Mouse (Mus musculus) limb, embryonic 10.5 days (tissue): ENCODE measurements at regions not wholly inside any gene's neighbourhood (a gene's known extent, or its start where the extent isn't known, plus 50 kb on each side); places are given as distances from the start of the nearest gene placed in this dataset.

Source experiments
- DNase-seq: peaks from one replicate; pipeline ENCODE4 v3.0.0-alpha.2; 2017; ENCODE audit warnings: low spot score
- H3K27ac ChIP-seq: fragments of 300-500 bp; sonication (generic); 2 replicates; pipeline ENCODE4 v1.5.1; 2016; ENCODE audit warnings: mild to moderate bottlenecking
- H3K27me3 ChIP-seq: fragments of 300-500 bp; sonication (generic); 2 replicates; pipeline ENCODE4 v1.6.1; 2016; ENCODE audit warnings: low read depth, mild to moderate bottlenecking; ENCODE audit not compliant: poor library complexity, severe bottlenecking
- H3K36me3 ChIP-seq: fragments of 300-500 bp; sonication (generic); 2 replicates; pipeline ENCODE4 v1.6.1; 2016; ENCODE audit warnings: mild to moderate bottlenecking, moderate library complexity
- H3K4me1 ChIP-seq: fragments of 300-500 bp; sonication (generic); 2 replicates; pipeline ENCODE4 v1.6.1; 2016
- H3K4me3 ChIP-seq: fragments of 300-500 bp; sonication (generic); 2 replicates; pipeline ENCODE4 v1.5.1; 2016; ENCODE audit warnings: mild to moderate bottlenecking, moderate library complexity
- H3K9me3 ChIP-seq: fragments of 300-500 bp; sonication (generic); replicated peaks from 2 replicates; pipeline ENCODE4 v1.6.1; 2016; ENCODE audit warnings: mild to moderate bottlenecking
- WGBS: fragments of 180-500 bp; shearing (Covaris S2); methylation state at CpG from one replicate; pipeline ENCODE4 v1.1.7; 2016; 5-methylcytosine and 5-hydroxymethylcytosine counted together

DNA sequence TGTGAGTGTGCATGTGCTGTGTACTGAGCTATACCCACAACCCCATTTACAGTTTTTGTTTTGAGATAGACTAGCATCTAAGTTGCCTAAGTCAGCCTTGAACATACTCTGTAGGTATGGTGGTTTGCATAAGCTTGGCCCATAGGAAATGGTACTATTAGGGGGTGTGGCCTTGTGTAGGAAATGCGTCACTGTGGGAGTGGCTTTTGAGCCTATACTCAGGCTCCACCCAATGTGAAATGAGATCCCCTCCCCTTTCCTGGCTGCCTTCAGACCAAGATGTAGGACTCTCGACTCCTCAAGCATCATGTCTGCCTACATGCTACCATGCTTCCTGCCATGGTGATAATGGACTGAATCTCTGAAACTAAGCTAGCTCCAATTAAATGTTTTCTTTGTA lies 109.5 kb upstream of the Frmd6 start:
- no peak for DNase-seq
- Histone ChIP-seq H3K4me1 (0 out of 2 replicates have a peak, but pooled peaks cover 3% of the 10 kb centered on the region), H3K27me3 (no peaks in the 10 kb centered on the region), H3K36me3 (no peaks in the 10 kb centered on the region), H3K9me3 (no peaks in the 10 kb centered on the region), H3K4me3 (no peak overlapping the region), H3K27ac (no peak overlapping the region)
- WGBS, result 97% methylated on average over 2 of the region's 2 CpGs

DNA sequence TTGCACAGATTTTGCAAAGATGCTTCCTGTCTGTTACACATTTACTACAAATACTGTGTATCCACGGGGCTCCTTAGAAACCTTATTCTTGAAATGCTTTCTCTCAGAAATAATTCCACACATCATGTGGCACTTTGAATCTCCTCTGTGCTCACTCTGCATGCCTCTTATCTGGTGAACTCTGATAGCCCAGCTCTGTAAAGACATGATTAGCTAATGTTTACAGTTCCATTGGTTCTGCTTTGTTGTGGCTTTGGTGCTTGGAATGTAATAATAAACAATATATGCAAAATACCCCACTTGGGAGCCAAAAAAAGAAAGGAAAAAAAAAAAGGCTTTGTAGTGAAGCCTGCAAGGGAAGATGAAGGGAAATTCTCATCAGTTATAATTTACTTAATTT lies 106.7 kb upstream of the Frmd6 start:
- H3K27ac ChIP-seq, result no peak overlapping the region
- no peaks in the 10 kb centered on the region for H3K27me3 ChIP-seq
- WGBS, result 75% methylated on average over 1 of the region's 1 CpGs
- no peaks in the 10 kb centered on the region for H3K36me3 ChIP-seq
- DNase-seq, result no peak
- H3K9me3 ChIP-seq, result no peaks in the 10 kb centered on the region
- H3K4me3 ChIP-seq, result no peak overlapping the region
- H3K4me1 ChIP-seq, result no peaks in the 10 kb centered on the region

DNA sequence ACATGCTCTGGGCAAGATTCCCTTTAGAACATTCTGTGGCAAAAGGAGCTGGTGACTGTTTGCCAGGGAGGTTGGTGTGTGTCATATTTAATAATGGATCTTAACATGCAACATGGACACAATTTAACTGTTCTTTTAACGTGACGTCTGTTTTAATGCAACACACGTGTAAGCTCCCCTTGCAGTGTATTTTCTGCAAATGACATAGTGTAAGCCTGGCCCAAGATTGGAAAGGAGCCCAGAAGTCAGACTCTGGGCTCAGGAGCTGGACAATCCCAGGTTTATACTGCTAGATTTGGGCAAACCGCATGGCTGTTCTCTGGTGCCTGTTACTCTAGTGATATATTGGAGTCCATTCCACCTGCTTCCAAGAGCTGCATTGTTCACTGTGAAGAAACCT lies 106.1 kb upstream of the Frmd6 start:
- no peaks in the 10 kb centered on the region for H3K9me3 ChIP-seq
- no peaks in the 10 kb centered on the region for H3K36me3 ChIP-seq
- 88% methylated on average over 4 of the region's 4 CpGs for WGBS
- H3K4me1 ChIP-seq, result no peaks in the 10 kb centered on the region
- H3K27me3 ChIP-seq, result no peaks in the 10 kb centered on the region
- no peak for DNase-seq
- no peak overlapping the region for H3K27ac ChIP-seq
- H3K4me3 ChIP-seq, result no peak overlapping the region

DNA sequence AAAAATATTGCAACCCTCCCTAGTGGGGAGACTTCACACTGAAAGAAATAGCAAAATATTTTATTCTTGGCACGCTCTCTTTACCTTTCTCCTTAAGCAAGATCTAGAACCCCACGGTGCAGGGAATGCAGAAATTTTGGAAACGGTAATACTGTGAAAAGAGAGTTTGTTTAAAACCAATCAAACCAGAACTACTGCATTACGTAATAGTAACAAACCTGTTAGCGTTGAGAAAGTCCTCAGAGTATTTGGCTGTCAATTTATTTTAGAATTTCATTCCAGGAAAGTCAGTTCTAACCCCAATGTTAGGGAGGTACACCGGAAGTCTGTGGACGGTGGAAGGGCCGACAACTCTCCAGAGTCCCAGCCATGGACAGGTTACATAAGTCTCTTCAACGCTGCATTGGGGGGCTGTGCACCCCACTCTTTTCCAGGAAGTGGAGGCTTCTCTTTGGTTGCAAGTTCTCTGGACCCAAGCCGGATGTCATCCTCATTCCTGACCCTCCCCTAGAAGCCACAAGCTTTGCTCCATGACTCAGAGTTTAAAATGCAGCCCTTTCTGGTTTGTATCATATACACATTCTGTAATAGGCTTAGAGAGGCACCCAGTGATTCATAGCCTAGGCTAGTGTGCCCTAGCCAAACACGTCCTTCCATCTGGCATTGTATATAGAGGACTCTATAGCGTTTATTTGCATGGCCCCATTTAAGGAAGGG lies 105.0 kb upstream of the Frmd6 start:
- no peak for DNase-seq
- Histone ChIP-seq H3K36me3 (no peaks in the 10 kb centered on the region), H3K27me3 (no peaks in the 10 kb centered on the region), H3K27ac (no peak overlapping the region), H3K4me3 (no peak overlapping the region), H3K9me3 (no peaks in the 10 kb centered on the region), H3K4me1 (no peaks in the 10 kb centered on the region)
- 88% methylated on average over 12 of the region's 12 CpGs for WGBS

DNA sequence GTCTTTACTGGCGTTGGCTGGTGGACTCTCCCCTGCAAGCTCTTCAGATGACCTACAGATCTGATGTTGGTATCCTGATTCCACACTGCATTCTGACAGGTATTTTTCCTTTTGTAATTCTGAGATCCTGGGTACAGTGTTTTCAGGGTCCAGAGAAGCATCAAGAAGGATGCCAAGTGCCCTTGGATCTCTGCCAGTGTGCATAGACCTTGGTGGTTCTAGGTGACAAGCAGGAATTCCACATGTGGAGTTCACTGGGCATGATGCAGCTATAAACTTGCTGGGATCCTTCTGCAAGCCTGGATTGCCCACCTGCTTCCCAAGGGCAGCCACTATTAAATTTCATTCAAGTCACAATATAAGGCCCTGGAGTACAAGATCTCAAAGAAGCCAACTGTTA lies 100.0 kb upstream of the Frmd6 start:
- no peaks in the 10 kb centered on the region for H3K36me3 ChIP-seq
- 93% methylated on average over 1 of the region's 1 CpGs for WGBS
- no peak for DNase-seq
- no peak overlapping the region for H3K27ac ChIP-seq
- H3K4me1 ChIP-seq, result peaks cover 11% of the 10 kb centered on the region
- no peaks in the 10 kb centered on the region for H3K9me3 ChIP-seq
- H3K4me3 ChIP-seq, result no peak overlapping the region
- H3K27me3 ChIP-seq, result no peaks in the 10 kb centered on the region

DNA sequence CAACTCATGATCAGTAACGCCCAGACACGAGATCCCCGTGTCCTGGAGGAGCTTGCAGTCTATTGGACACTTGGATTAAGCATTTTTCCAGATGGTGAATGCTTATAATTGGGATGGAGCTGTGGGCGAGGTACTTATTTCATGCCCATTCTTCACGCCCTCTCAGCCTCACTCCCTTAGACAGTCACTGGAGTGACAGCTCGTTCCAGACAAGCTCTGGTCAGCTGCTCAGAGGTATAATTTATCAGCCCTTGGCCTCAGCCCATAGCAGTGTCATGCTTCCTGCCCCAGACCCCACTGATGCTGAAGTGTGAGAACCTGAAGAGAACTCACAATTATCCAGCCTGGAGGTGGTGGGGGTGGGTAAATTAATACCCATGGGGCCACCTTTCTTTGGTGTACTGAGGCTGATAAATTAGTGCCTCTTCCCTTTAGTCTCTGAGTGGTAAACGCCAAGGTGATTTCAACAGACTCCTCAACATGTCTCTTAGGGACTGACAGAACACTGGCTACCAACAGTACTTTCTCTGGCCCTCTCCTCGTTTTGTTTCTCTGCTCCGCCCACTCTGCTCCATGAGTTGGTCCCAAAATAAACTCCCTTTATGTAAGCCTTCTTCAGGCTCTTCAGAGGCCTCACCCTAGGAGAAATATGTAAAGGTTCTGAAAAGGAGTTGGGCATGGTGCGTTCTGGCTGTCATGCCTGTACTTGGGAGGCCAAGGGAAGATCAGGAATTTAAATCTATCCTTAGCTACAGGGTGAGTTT lies 97.6 kb upstream of the Frmd6 start:
- H3K27me3 ChIP-seq, result no peaks in the 10 kb centered on the region
- peaks cover 19% of the 10 kb centered on the region for H3K4me1 ChIP-seq
- 76% methylated on average over 10 of the region's 10 CpGs for WGBS
- H3K4me3 ChIP-seq, result no peak overlapping the region
- no peaks in the 10 kb centered on the region for H3K36me3 ChIP-seq
- no peak overlapping the region for H3K27ac ChIP-seq
- no peak for DNase-seq
- no peaks in the 10 kb centered on the region for H3K9me3 ChIP-seq

DNA sequence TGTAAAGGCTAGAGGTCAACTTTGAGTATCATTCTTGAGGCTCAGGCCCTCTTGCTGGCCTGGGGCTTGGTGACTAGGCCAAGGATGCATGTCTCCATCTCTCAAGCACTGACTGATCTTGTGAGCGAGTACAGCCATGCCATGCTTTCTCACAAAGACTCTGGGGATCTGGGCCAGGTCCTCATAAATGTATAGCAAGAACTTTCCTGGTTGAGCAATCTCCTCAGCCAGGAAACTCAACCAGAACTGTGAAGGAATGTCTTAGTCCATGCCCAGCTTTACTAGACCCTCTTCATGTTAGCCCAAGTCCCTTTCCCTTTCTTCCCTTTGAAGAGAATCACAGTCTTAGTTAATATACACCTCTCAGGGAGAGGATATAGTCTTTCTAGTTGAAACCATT lies 96.9 kb upstream of the Frmd6 start:
- H3K36me3 ChIP-seq, result no peaks in the 10 kb centered on the region
- H3K9me3 ChIP-seq, result no peaks in the 10 kb centered on the region
- no peak overlapping the region for H3K27ac ChIP-seq
- no peak for DNase-seq
- peaks cover 19% of the 10 kb centered on the region for H3K4me1 ChIP-seq
- no peak overlapping the region for H3K4me3 ChIP-seq
- WGBS, result 97% methylated on average over 1 of the region's 1 CpGs
- H3K27me3 ChIP-seq, result no peaks in the 10 kb centered on the region

DNA sequence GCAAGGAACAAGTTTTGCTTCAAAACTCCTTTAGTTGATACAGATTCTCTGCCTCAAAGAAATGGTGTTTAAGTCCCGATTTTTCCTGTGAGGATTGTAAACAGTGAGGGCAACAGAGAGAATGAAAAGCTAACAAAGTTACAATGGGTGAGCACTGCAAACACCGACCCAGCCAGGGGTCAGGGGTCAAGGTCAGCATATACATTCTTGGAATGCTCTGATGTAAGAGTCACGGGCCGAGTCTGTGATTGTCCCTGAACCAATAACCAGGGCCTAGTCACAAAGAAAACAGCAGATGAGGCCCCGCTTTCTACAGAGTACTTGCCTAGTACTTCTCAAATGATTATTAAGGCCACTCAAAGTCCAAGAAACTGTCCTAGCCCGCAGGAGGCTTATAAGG lies 95.4 kb upstream of the Frmd6 start:
- Histone ChIP-seq H3K9me3 (no peaks in the 10 kb centered on the region), H3K4me3 (no peak overlapping the region), H3K27me3 (no peaks in the 10 kb centered on the region), H3K27ac (peak overlapping the region; percentile 36; the same call in 1 of the 2 replicates), H3K4me1 (peaks cover 19% of the 10 kb centered on the region), H3K36me3 (no peaks in the 10 kb centered on the region)
- 55% methylated on average over 6 of the region's 6 CpGs for WGBS
- DNase-seq, result no peak

DNA sequence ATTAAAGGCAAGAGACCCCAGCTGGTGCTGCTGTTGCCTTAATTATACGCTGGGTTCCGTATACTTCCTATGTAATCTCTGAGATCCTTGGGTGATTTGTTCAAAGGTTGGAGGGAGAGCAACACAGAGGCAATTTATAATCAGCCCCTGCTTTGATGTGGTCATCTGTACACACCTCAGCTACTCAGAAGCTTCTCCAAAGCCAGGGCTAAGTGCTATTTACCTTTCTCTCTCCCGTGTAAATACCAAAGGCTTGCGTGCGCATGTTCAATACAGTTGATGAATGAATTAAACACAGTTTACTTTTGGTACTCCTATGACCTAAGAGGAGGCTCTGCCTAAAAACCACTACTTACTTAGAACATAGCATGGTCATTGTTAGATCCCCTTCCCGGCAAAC lies 93.8 kb upstream of the Frmd6 start:
- Histone ChIP-seq H3K9me3 (no peaks in the 10 kb centered on the region), H3K4me1 (peaks cover 19% of the 10 kb centered on the region), H3K27ac (no peak overlapping the region), H3K36me3 (no peaks in the 10 kb centered on the region), H3K27me3 (no peaks in the 10 kb centered on the region), H3K4me3 (no peak overlapping the region)
- 84% methylated on average over 6 of the region's 6 CpGs for WGBS
- no peak for DNase-seq

DNA sequence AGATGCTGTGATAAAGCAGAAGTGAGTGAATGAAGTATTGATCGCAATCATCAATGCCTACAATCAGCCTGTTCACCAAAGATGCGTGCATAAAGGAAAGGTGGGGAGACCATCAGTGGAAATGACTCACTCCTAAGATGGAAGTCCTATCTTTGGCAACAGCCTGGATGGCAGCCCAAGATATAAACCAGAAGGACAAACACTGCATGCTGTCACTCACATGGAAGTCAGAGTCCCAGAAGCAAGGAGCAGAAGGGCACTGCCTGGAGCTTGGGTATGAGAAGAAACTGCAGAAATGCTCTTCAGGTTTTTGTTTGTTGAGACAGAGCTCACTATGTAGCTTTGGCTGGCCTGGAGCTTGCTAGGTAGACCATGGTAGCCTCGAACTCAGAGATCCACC lies 92.7 kb upstream of the Frmd6 start:
- H3K27ac ChIP-seq, result no peak overlapping the region
- H3K27me3 ChIP-seq, result no peaks in the 10 kb centered on the region
- no peaks in the 10 kb centered on the region for H3K36me3 ChIP-seq
- H3K9me3 ChIP-seq, result no peaks in the 10 kb centered on the region
- no peak overlapping the region for H3K4me3 ChIP-seq
- DNase-seq, result no peak
- WGBS, result 88% methylated on average over 3 of the region's 3 CpGs
- peaks cover 19% of the 10 kb centered on the region for H3K4me1 ChIP-seq

DNA sequence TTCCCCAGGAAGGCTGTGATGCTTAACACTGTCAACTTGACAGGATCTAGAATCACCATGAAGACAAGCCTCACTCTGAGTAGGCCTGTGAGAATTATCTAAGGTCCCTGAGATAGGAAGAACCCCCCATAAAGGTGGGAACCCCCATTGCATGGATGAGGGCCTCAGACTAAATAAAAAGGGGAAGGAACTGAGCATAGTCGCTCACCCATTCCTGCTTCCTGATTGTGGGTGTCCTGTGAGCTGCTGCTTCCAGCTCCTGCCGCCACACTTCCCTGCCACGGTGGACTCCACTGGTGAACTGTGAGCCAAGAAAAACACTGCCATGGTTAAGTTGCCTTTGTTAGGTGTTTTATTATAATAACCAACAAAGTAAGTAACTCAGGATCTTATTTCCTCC lies 86.8 kb upstream of the Frmd6 start:
- 90% methylated on average over 3 of the region's 3 CpGs for WGBS
- Histone ChIP-seq H3K4me1 (peaks cover 7% of the 10 kb centered on the region; the same call in 1 of the 2 replicates), H3K36me3 (no peaks in the 10 kb centered on the region), H3K27me3 (no peaks in the 10 kb centered on the region), H3K9me3 (no peaks in the 10 kb centered on the region), H3K27ac (no peak overlapping the region), H3K4me3 (no peak overlapping the region)
- no peak for DNase-seq

DNA sequence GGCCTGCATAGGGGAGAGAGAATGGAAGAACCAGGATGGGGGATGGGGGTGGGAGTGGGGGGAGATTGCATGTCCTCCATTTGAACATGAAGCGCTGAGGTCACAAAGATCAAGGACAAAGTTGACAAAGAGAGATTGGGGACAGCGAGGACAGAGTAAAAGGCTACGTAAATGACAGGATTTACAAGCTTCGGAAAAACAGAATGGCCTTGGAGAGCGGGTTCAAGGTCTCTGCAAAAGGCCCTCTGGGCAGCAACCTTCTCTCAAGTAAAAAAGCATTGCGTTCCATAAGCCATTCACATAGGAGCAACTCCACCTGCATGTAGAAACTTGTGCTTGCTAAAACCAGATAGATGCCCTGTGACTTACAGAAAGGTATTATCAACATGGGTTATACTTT lies 86.0 kb upstream of the Frmd6 start:
- Histone ChIP-seq H3K36me3 (no peaks in the 10 kb centered on the region), H3K4me1 (peaks cover 7% of the 10 kb centered on the region; the same call in 1 of the 2 replicates), H3K27me3 (no peaks in the 10 kb centered on the region), H3K4me3 (no peak overlapping the region), H3K9me3 (no peaks in the 10 kb centered on the region), H3K27ac (no peak overlapping the region)
- WGBS, result 85% methylated on average over 6 of the region's 6 CpGs
- DNase-seq, result no peak

DNA sequence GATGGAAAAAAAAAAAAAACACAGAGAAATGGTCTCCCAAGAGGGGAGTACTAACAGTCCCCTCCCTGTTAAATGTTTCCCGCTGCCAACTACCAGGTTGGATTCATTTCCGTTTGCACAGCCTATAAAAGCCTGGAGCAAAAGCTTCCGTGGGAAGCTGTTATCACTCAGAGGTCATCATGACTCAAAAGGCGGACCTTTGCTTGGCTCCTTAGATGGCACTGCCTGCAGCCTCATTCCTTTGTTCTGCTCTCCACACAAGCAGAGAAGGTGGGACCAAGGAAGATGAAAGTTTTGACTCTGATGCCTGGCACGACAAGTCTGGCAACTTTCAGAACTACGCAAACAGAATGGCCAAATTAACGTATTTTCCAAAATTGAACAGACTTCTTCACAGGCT lies 85.5 kb upstream of the Frmd6 start:
- Histone ChIP-seq H3K9me3 (no peaks in the 10 kb centered on the region), H3K4me3 (no peak overlapping the region), H3K36me3 (no peaks in the 10 kb centered on the region), H3K4me1 (peaks cover 7% of the 10 kb centered on the region; the same call in 1 of the 2 replicates), H3K27me3 (no peaks in the 10 kb centered on the region), H3K27ac (no peak overlapping the region)
- WGBS, result 67% methylated on average over 7 of the region's 7 CpGs
- DNase-seq, result no peak
